Mouse (Mus musculus) embryo, embryonic 10.5 days (tissue): ENCODE data around the gene Gtpbp1.

Experiments
- DNase-seq: peaks from one replicate; pipeline ENCODE4 v3.0.0-alpha.2; 2015; ENCODE audit warnings: low spot score

Gene Gtpbp1

GRCm38 (mm10) chr15:79685141-79685641, 5.5 kb upstream of the Gtpbp1 start:
- no peak for DNase-seq

- DNase-seq, result no peak
Observed at GRCm38 (mm10) chr15:79686046-79686869, 4.4 kb upstream of the Gtpbp1 start.

GRCm38 (mm10) chr15:79687175-79687574, 3.5 kb upstream of the Gtpbp1 start:
- DNase-seq, result peak; percentile 52

- DNase-seq, result peak; percentile 94
Observed at GRCm38 (mm10) chr15:79687646-79688267, 2.9 kb upstream of the Gtpbp1 start, which contains the start of gene Josd1. Josd1 (minus strand) TSS chr15:79687919.

- no peak for DNase-seq
Observed at GRCm38 (mm10) chr15:79688268-79688956, 2.2 kb upstream of the Gtpbp1 start.

- no peak for DNase-seq
Observed at GRCm38 (mm10) chr15:79689662-79690425, 801 bp upstream of the Gtpbp1 start.

GRCm38 (mm10) chr15:79691023-79691508, 421 bp downstream of the Gtpbp1 start:
- no peak for DNase-seq

- DNase-seq, result no peak
Observed at GRCm38 (mm10) chr15:79692334-79692733, 1.7 kb downstream of the Gtpbp1 start.

GRCm38 (mm10) chr15:79693740-79694139, 3.1 kb downstream of the Gtpbp1 start:
- no peak for DNase-seq

- no peak for DNase-seq
Observed at GRCm38 (mm10) chr15:79694512-79694911, 3.9 kb downstream of the Gtpbp1 start.

GRCm38 (mm10) chr15:79695516-79695915, 4.9 kb downstream of the Gtpbp1 start:
- no peak for DNase-seq

- DNase-seq, result no peak
Observed at GRCm38 (mm10) chr15:79696508-79696907, 5.9 kb downstream of the Gtpbp1 start.

GRCm38 (mm10) chr15:79697011-79697410, 6.4 kb downstream of the Gtpbp1 start:
- no peak for DNase-seq

GRCm38 (mm10) chr15:79697558-79698187, 7.0 kb downstream of the Gtpbp1 start:
- DNase-seq, result no peak

GRCm38 (mm10) chr15:79706603-79707214, 16.1 kb downstream of the Gtpbp1 start:
- DNase-seq, result no peak

- no peak for DNase-seq
Observed at GRCm38 (mm10) chr15:79708229-79708822, 17.7 kb downstream of the Gtpbp1 start.

- DNase-seq, result no peak
Observed at GRCm38 (mm10) chr15:79715646-79716045, 25.0 kb downstream of the Gtpbp1 start.

GRCm38 (mm10) chr15:79716710-79717109, 26.1 kb downstream of the Gtpbp1 start:
- no peak for DNase-seq

GRCm38 (mm10) chr15:79720267-79720666, 29.6 kb downstream of the Gtpbp1 start:
- no peak for DNase-seq

GRCm38 (mm10) chr15:79720796-79721195, 30.2 kb downstream of the Gtpbp1 start:
- no peak for DNase-seq
